Mouse (Mus musculus) C2C12 (cell line): ENCODE results near the gene Rab23.

Source experiments
- CEBPB ChIP-seq: IDR thresholded peaks from one replicate; pipeline ENCODE4 v1.6.1; 2011; ENCODE audit warnings: low read depth, mild to moderate bottlenecking, control low read depth, moderate library complexity
- CTCF ChIP-seq: IDR thresholded peaks from one replicate; pipeline ENCODE4 v1.5.1; 2011; ENCODE audit not compliant: control insufficient read depth, insufficient read depth, insufficient read length
- MAX ChIP-seq: IDR thresholded peaks from one replicate; pipeline ENCODE4 v1.6.1; 2011; ENCODE audit warnings: mild to moderate bottlenecking, control low read depth
- MYOD1 ChIP-seq: IDR thresholded peaks from one replicate; pipeline ENCODE4 v1.6.1; 2011; ENCODE audit warnings: low read depth; ENCODE audit not compliant: control insufficient read depth, insufficient read length
- MYOG ChIP-seq: IDR thresholded peaks from one replicate; pipeline ENCODE4 v1.6.1; 2011; ENCODE audit not compliant: control insufficient read depth, insufficient read length; ENCODE audit errors: extremely low read depth
- USF1 ChIP-seq: IDR thresholded peaks from one replicate; pipeline ENCODE4 v1.6.1; 2011; ENCODE audit warnings: low read depth, mild to moderate bottlenecking, control low read depth, moderate library complexity

DNA sequence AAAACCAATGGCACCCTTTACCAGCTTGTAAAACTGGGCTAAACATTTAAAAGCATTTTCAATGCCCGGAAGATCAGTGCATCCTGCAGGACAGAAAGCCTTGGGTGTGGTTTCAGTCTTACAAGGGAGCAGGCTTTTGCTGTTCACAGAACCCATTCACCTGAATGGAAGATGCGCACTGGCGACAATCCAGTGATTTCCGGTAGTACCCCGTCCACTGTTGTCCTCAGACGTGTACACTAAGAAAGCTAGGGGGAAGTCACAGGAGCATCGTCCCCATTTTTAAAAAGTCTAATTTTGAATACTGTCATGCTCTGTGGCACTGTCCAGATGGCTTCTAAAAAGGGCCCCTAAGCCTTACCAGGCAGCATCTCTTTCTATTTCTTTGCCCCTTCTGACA lies 36.1 kb downstream of the Rab23 start:
- TF ChIP-seq USF1 (no peak), CTCF (no peak), MYOD1 (no peak), MAX (no peak), MYOG (no peak), CEBPB (no peak)
